Mouse (Mus musculus) lung, adult 2 months (tissue): ENCODE measurements around the gene Wnt11. TPM values are rescaled to one million over a fixed set of nuclear protein-coding genes. Genes with fewer than 3 reads are reported as not detected.

Source experiments
- DNase-seq: peaks from one replicate; pipeline ENCODE4 v3.0.0; 2022
- H3K4me1 ChIP-seq: fragments of 200-500 bp; 2 replicates; pipeline ENCODE4 v1.6.1; 2011; ENCODE audit warnings: low read length; ENCODE audit not compliant: control insufficient read depth, insufficient read depth
- H3K4me3 ChIP-seq: fragments of 200-500 bp; replicated peaks from 2 replicates; pipeline ENCODE3; 2011; ENCODE audit warnings: low read depth, mild to moderate bottlenecking, control low read depth, low read length; ENCODE audit errors: extremely low read depth
- CTCF ChIP-seq: fragments of 200-500 bp; IDR thresholded peaks from 2 replicates; pipeline ENCODE4 v1.5.1; 2011; ENCODE audit warnings: mild to moderate bottlenecking, low read length, control low read depth; ENCODE audit not compliant: insufficient read depth
- POLR2A ChIP-seq: fragments of 200-500 bp; IDR thresholded peaks from 2 replicates; pipeline ENCODE4 v1.6.1; 2011; ENCODE audit warnings: low read depth, mild to moderate bottlenecking, control low read depth, low read length, borderline replicate concordance; ENCODE audit errors: extremely low read depth
- WGBS: fragments of 180-500 bp; shearing (Covaris S2); methylation state at CpG from one replicate; pipeline ENCODE4 v1.1.7; 2018; 5-methylcytosine and 5-hydroxymethylcytosine counted together
- polyA plus RNA-seq: library from polyadenylated mRNA; depleted of rRNA; stranded (reverse); fragments of >200 nt; gene quantifications from 2 replicates; pipeline ENCODE4 v1.2.3, GENCODE M21; 2012

Gene Wnt11
- polyA plus RNA-seq, 1 experiment = 35.1 TPM

DNA sequence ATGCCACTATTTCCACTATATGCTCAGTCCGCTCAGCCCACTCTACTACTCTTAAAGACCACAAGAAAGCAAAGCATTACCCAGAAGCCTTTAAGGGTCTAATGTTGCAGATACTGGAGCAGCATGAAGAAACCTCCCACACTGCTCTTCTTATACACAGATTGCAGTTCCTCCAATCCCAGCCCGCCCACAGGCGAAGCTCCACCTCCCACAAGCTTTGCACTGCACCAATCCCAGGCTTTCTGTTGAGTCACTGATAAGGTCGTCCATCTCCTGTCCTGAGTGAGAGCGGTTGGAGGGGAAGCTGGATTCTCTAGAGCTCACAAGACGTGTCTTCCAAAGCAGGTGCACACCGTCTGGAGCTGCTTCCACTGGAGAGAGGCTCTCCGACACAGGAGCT lies 34.5 kb upstream of the Wnt11 start:
- WGBS = 74% methylated on average over 8 of the region's 8 CpGs
- TF ChIP-seq CTCF (no peak), POLR2A (no peak)
- no peak overlapping the region for H3K4me3 ChIP-seq
- no peaks in the 10 kb centered on the region for H3K4me1 ChIP-seq
- no peak for DNase-seq

DNA sequence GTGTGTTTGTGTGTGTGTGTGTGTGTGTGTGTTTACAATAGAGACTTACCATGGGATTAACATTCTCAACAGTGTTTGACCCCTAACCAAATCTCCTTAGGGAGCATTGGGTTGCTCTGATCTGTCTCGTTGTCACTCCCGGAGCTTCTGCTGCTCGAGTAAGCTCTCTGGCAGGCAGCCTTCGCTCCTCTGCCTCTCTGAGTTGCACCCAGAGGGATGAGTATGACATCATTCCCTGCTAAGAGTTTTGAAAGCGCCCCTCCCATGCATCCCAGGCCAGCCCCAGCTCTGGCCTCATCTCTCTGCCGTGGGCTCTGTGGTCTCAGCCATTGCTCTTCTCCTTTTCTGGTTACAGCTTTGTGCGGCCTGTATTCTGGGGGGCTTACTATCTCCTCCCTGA lies 33.8 kb upstream of the Wnt11 start:
- WGBS = 61% methylated on average over 7 of the region's 7 CpGs
- TF ChIP-seq POLR2A (no peak), CTCF (no peak)
- no peaks in the 10 kb centered on the region for H3K4me1 ChIP-seq
- no peak overlapping the region for H3K4me3 ChIP-seq
- DNase-seq = no peak

DNA sequence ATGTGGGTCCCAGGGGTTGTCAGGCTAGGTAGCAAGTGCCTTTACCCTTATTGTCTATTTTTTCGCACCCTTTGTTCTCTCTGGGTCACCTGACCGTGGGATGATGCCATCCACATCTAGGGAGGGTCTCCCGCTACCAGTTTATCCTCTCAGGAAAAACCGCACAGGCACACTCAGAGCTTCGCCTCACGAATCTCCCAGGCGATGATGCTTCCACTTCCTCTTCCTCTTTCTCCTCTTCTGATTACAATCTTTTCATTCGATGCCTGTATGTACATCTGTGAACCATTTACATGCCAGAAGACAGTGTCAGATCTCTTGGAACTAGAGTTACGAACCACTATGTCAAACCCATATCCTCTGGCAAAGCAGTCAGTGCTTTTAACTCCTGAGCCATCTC lies 31.7 kb upstream of the Wnt11 start:
- Histone ChIP-seq H3K4me1 (no peaks in the 10 kb centered on the region), H3K4me3 (no peak overlapping the region)
- DNase-seq = no peak
- no peak for TF ChIP-seq POLR2A
- TF ChIP-seq CTCF = no peak
- WGBS = 62% methylated on average over 9 of the region's 9 CpGs

DNA sequence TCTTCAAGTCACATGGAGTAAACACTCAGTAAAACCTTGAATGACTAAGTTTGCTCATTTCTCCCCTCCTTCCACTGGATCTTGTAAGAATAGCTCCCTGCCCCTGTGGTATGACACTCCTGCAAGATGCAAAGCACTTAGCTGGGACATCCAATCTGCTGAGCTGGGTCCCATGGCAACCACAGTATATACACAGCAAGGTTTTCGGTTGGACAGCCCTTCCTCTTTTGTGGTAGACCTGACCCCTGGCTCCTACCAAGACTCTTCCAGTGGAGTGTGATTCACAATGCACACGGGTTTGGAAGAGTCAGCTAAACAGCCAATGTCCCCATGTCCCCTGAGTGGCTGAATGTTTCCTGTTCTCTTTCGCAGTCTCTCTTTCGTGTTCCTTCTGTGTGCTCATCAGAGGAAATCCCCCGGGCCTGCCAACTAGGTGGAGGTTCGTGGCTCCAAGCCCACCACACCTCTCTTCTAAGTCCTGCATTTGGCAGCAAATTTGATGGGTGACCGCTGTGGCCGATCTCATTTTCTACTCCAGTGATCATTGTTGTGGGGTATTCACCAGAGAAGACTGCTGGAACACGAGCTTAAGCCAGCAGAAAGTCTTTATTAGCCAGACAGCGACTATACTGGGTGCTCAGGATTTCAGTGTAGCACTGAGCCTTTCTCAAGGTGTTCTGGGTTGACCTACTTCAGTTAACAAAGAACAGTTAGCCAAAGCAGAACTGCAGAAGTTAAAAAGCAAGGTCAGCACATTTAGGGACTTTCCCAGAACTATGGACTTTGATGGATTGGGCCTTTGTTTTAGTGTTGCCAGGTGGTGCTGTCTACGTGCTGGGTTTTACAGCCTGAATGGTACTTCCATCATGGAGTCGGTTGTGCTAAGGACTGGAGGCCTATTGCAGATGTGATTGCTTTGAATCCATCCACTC lies 29.8 kb upstream of the Wnt11 start:
- TF ChIP-seq CTCF (no peak), POLR2A (no peak)
- no peaks in the 10 kb centered on the region for H3K4me1 ChIP-seq
- DNase-seq = no peak
- 57% methylated on average over 12 of the region's 12 CpGs for WGBS
- no peak overlapping the region for H3K4me3 ChIP-seq

DNA sequence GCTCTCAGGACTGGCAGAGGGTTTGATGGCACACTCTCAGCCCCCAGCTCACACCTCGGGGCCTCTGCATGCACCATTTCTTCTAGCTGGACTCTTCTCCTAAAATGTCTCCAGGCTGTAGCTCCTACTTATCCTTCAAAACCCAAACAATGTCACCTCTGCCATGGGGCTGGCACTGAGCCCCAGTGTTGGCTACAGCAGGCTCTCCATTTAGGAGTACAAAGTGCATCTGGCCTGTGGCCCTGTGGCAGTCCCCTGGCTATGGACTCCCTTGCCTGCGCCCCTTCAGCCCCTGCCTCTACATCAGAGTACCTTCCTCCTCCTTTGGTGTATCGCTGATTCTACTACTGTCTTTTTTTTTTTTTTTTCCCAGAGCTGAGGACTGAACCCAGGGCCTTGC lies 28.0 kb upstream of the Wnt11 start:
- no peak for TF ChIP-seq CTCF
- no peak for TF ChIP-seq POLR2A
- Histone ChIP-seq H3K4me3 (no peak overlapping the region), H3K4me1 (no peaks in the 10 kb centered on the region)
- no peak for DNase-seq
- 81% methylated on average over 3 of the region's 3 CpGs for WGBS

DNA sequence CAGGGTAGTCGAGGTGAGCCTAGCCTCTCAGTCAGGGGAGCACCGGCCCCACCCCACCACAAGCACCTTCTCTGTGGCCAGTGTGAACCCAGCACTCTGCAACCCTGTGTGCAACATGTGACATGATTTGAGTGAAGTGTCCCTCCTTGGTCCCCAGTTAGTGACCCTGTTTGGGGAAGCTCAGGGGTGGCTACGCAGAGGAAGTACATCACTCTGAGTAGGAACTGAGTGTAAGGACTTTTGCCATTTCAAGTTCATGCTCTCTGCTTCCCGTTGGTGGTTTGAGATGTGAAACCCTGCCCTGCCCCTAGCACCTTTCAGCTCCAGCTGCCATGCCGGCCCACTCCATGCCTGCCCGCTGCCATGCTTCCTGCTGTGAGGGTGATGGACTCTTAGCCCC lies 25.5 kb upstream of the Wnt11 start:
- H3K4me3 ChIP-seq = no peak overlapping the region
- TF ChIP-seq CTCF (no peak), POLR2A (no peak)
- H3K4me1 ChIP-seq = no peaks in the 10 kb centered on the region
- DNase-seq = no peak
- WGBS = 71% methylated on average over 6 of the region's 6 CpGs

DNA sequence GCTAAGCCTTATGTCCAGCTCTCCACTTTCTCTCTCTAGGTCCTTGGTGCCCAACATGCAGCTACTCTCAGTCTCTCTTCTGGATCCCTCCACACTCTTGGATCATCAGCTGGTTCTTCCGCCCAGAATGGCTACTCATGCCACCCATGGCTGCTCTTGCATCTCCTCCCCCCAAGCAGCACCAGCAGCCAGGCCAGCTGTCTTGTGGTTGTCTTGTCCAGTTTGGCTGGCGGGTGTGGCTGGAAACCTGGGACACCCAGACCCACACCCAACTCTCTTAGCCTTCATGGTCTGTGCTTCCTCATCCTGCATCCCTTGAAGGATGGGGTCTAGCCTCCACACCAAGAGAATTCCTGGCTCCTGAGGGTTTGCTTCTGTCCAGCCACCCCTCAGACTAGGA lies 24.3 kb upstream of the Wnt11 start:
- TF ChIP-seq POLR2A (no peak), CTCF (no peak)
- DNase-seq = no peak
- WGBS = 94% methylated on average over 2 of the region's 2 CpGs
- Histone ChIP-seq H3K4me3 (no peak overlapping the region), H3K4me1 (no peaks in the 10 kb centered on the region)

DNA sequence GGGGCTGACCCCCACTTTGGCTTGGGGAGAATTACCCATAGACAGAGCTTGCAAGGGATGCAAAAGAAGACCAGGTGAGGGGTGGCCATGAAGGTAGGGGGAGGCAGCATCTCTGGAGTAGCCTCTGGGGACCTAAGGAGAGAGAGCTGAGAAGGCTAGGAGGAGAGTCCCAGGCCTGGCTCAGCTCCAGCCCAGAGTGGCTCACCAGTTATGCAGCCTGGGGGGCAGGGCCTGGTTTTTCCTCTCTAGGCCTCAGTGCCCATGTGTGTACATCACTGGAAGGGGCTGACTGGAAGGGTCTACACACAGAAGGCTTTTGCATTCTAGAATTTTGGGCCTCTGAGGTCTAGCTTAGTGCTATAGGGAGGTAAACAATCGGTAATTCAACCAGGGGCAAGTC lies 14.4 kb upstream of the Wnt11 start:
- TF ChIP-seq POLR2A (no peak), CTCF (no peak)
- WGBS = 97% methylated on average over 1 of the region's 1 CpGs
- DNase-seq = no peak
- no peak overlapping the region for H3K4me3 ChIP-seq
- H3K4me1 ChIP-seq = 0 out of 2 replicates have a peak, but pooled peaks cover 3% of the 10 kb centered on the region

DNA sequence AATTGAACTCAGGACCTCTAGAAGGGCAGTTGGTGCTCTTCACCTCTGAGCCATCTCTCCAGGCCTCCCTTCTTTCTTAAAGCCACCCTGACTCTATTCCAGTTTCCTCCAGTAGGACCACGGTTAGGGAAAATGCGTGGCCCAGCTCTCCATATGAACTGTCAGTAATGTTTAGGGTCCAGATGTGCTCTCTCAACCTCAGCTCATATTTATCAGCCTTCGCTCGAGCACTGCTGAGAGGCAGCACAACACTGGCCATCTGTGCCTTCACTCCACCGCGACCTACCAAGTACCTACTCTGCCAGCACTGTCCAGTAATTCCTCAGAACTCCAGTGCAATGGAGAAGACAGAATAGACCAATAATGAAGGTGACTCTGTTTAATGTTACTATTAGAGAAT lies 12.0 kb upstream of the Wnt11 start:
- Histone ChIP-seq H3K4me3 (no peak overlapping the region), H3K4me1 (no peaks in the 10 kb centered on the region)
- TF ChIP-seq POLR2A (no peak), CTCF (no peak)
- WGBS = 62% methylated on average over 6 of the region's 6 CpGs
- DNase-seq = no peak
